Mouse (Mus musculus) forebrain, embryonic 13.5 days (tissue): ENCODE measurements around the gene Rnf222. TPM values are rescaled to one million over a fixed set of nuclear protein-coding genes. Genes with fewer than 3 reads are reported as not detected.
A peak's percentile ranks its signal among the peaks of the same experiment; 100 is the strongest.

Experiments used
- ATAC-seq: fragments of 200-750 bp; cut with Nextera tagmentation; 2 replicates; pipeline ENCODE4 v1.8.0; 2017
- H3K27ac ChIP-seq: fragments of 300-500 bp; sonication (generic); 2 replicates; pipeline ENCODE4 v1.5.1; 2015; ENCODE audit warnings: inconsistent platforms, mild to moderate bottlenecking, moderate library complexity
- H3K27me3 ChIP-seq: fragments of 300-500 bp; sonication (generic); 2 replicates; pipeline ENCODE4 v1.6.1; 2015; ENCODE audit warnings: mild to moderate bottlenecking, inconsistent platforms
- H3K36me3 ChIP-seq: fragments of 300-500 bp; sonication (generic); 2 replicates; pipeline ENCODE4 v1.6.1; 2015; ENCODE audit warnings: mild to moderate bottlenecking, inconsistent platforms; ENCODE audit not compliant: poor library complexity, severe bottlenecking
- H3K4me1 ChIP-seq: fragments of 300-500 bp; sonication (generic); 2 replicates; pipeline ENCODE4 v1.6.1; 2015; ENCODE audit warnings: inconsistent platforms
- H3K4me2 ChIP-seq: fragments of 300-500 bp; sonication (generic); 2 replicates; pipeline ENCODE4 v1.6.1; 2015; ENCODE audit warnings: inconsistent platforms, mild to moderate bottlenecking, moderate library complexity
- H3K4me3 ChIP-seq: fragments of 300-500 bp; sonication (generic); 2 replicates; pipeline ENCODE4 v1.5.1; 2015; ENCODE audit warnings: mild to moderate bottlenecking, inconsistent platforms
- H3K9ac ChIP-seq: fragments of 300-500 bp; sonication (generic); 2 replicates; pipeline ENCODE4 v1.6.1; 2015; ENCODE audit warnings: mild to moderate bottlenecking, inconsistent platforms
- H3K9me3 ChIP-seq: fragments of 300-500 bp; sonication (generic); replicated peaks from 2 replicates; pipeline ENCODE4 v1.6.1; 2016; ENCODE audit warnings: inconsistent platforms
- WGBS: fragments of 180-500 bp; shearing (Covaris S2); methylation state at CpG from one replicate; pipeline ENCODE4 v1.1.7; 2015; 5-methylcytosine and 5-hydroxymethylcytosine counted together
- polyA plus RNA-seq: library from polyadenylated mRNA; unstranded; fragments of >200 nt; fragmentation: Nextera tagmentation; extraction: Ambion mirVana; gene quantifications from 2 replicates; pipeline ENCODE4 v1.2.1, GENCODE M21; 2015

Gene Rnf222
- polyA plus RNA-seq: 0.08 TPM in 1 of 2 replicates, not detected in the other

- no peaks in the 10 kb centered on the region for H3K4me1 ChIP-seq
- H3K9me3 ChIP-seq: no peaks in the 10 kb centered on the region
- no peak within 1 kb of the TSS for H3K4me2 ChIP-seq
- H3K27me3 ChIP-seq: no peaks in the 10 kb centered on the region
- no peak within 1 kb of the TSS for H3K27ac ChIP-seq
- H3K36me3 ChIP-seq: no peaks in the 10 kb centered on the region
- H3K4me3 ChIP-seq: no peak within 1 kb of the TSS
- no peak for ATAC-seq
- H3K9ac ChIP-seq: no peak within 1 kb of the TSS
- 33% methylated on average over 6 of the region's 6 CpGs for WGBS
Observed at GRCm38 (mm10) chr11:68888253-68888652, at the start of gene Rnf222. Rnf222 (plus strand) TSS chr11:68888553.

GRCm38 (mm10) chr11:68839606-68840005 lies 48.7 kb upstream of the Rnf222 start:
- Histone ChIP-seq H3K4me3 (no peak overlapping the region), H3K4me2 (no peak overlapping the region), H3K36me3 (peaks cover 58% of the 10 kb centered on the region), H3K4me1 (no peaks in the 10 kb centered on the region), H3K27me3 (no peaks in the 10 kb centered on the region), H3K9ac (no peak overlapping the region), H3K27ac (no peak overlapping the region), H3K9me3 (no peaks in the 10 kb centered on the region)
- no peak for ATAC-seq
- WGBS: 56% methylated on average over 5 of the region's 5 CpGs

GRCm38 (mm10) chr11:68850862-68851261 lies 37.5 kb upstream of the Rnf222 start:
- H3K9ac ChIP-seq: 0 out of 2 replicates have a peak overlapping the region, but pooled peaks have one; percentile 34
- H3K4me2 ChIP-seq: peak overlapping the region; percentile 25; the same call in 1 of the 2 replicates

DNA sequence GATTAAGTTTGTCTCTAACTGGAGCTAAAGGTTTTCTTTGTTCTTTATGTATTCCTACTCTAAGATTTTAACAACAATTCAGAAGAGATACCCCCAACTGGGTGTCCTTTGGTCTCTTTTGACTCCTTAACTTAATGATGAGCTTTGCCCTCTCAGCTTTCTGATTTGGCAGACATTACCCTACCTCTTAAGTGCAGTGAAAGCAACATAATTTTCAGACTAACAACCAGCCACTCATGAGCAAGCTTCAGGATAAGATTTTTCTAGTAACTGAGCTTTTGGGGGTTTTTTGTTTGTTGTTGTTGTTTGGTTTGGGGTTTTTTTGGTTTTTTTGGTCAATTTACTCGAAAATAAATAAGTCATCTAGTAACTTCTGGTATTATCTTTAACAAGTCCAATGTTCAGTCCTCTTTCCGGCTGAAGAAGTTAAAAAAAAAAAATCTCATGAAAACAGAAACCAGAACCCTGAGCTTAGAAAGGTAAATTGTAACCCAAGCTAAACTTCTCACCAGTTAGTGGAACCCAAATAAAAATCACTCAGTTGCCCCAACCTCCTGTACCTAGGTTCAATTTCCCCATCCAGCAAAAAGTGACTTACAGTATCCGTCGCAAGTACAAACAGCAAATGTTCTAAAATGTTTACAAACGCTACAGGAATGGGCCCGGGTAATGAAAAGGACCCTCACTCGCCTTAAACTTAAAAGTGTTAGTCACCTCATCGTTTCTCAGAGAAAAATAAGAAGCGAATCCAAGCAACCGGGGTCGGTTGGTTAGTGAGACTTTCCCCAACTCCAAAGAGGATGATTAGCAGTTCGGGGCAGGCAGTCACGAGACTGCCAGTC lies 36.5 kb upstream of the Rnf222 start:
- Histone ChIP-seq H3K4me3 (peak overlapping the region; percentile 97), H3K9ac (peak overlapping the region; percentile 95), H3K4me2 (peak overlapping the region; percentile 81), H3K36me3 (no peaks in the 10 kb centered on the region), H3K4me1 (peaks cover 36% of the 10 kb centered on the region), H3K27me3 (0 out of 2 replicates have a peak, but pooled peaks cover 2% of the 10 kb centered on the region), H3K9me3 (no peaks in the 10 kb centered on the region), H3K27ac (peak overlapping the region; percentile 96)
- ATAC-seq: no peak
- 4% methylated on average over 13 of the region's 13 CpGs for WGBS

More at GRCm38 (mm10) chr11:68850862-68851261, 37.5 kb upstream of the Rnf222 start:
- Histone ChIP-seq H3K9me3 (no peaks in the 10 kb centered on the region), H3K36me3 (no peaks in the 10 kb centered on the region), H3K4me3 (no peak overlapping the region), H3K27me3 (no peaks in the 10 kb centered on the region), H3K27ac (no peak overlapping the region), H3K4me1 (peaks cover 36% of the 10 kb centered on the region)
- ATAC-seq: no peak
- 90% methylated on average over 7 of the region's 7 CpGs for WGBS

DNA sequence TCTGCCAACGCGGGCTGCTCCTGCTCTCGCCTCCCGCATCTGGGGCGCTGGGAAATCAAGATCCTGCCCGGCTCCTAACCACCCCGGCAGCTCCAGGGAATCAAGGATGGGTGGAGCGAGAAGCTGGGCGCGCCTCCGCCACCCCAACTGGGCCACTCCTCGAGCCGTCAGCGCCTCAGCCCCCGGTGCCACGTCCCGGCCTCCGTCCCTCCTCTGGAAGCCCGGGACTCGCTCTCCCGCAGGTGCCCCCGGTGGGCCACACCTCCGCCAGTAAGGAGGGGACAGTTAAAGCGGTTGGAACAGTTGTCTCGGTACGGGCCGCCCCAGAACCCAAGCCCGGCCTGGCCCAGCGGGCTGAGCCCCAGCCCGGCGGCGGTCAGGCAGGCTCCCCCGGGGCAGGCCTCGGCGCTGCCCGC lies 35.9 kb upstream of the Rnf222 start:
- Histone ChIP-seq H3K4me2 (peak overlapping the region; percentile 81), H3K4me3 (peak overlapping the region; percentile 97), H3K27me3 (0 out of 2 replicates have a peak, but pooled peaks cover 3% of the 10 kb centered on the region), H3K27ac (peak overlapping the region; percentile 96), H3K9ac (peak overlapping the region; percentile 95), H3K9me3 (no peaks in the 10 kb centered on the region), H3K4me1 (peaks cover 36% of the 10 kb centered on the region), H3K36me3 (no peaks in the 10 kb centered on the region)
- ATAC-seq: no peak
- under 1% methylated on average over 33 of the region's 36 CpGs for WGBS

DNA sequence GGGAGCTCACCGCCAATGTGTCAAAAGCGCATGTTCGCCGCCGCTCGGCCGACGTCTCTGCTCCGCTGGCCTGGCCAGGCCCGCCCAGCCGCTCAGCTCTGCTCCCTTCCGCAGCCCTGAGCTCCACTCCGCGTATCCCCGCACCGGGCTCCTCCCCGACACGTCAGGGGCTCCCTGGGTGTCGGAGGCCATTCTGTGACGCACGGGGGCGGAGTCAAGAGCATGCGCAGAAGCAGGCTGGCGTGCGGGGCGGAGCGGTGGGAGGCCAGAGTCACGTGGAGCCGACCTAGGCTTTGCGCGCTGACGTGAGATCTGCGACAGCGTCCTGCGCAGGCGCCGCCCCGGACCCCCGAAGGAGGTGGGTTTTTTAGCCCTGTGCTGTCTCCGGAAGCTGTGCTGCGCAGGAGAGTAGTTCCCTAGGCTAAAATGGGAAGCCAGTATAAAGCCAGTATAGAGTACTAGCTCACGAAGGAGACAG lies 35.4 kb upstream of the Rnf222 start:
- Histone ChIP-seq H3K4me2 (peak overlapping the region; percentile 81), H3K9me3 (no peaks in the 10 kb centered on the region), H3K36me3 (no peaks in the 10 kb centered on the region), H3K9ac (peak overlapping the region; percentile 95), H3K27ac (peak overlapping the region; percentile 96), H3K27me3 (0 out of 2 replicates have a peak, but pooled peaks cover 3% of the 10 kb centered on the region), H3K4me1 (peaks cover 36% of the 10 kb centered on the region), H3K4me3 (peak overlapping the region; percentile 97)
- WGBS: under 1% methylated on average over 42 of the region's 42 CpGs
- peak; percentile 99 for ATAC-seq

DNA sequence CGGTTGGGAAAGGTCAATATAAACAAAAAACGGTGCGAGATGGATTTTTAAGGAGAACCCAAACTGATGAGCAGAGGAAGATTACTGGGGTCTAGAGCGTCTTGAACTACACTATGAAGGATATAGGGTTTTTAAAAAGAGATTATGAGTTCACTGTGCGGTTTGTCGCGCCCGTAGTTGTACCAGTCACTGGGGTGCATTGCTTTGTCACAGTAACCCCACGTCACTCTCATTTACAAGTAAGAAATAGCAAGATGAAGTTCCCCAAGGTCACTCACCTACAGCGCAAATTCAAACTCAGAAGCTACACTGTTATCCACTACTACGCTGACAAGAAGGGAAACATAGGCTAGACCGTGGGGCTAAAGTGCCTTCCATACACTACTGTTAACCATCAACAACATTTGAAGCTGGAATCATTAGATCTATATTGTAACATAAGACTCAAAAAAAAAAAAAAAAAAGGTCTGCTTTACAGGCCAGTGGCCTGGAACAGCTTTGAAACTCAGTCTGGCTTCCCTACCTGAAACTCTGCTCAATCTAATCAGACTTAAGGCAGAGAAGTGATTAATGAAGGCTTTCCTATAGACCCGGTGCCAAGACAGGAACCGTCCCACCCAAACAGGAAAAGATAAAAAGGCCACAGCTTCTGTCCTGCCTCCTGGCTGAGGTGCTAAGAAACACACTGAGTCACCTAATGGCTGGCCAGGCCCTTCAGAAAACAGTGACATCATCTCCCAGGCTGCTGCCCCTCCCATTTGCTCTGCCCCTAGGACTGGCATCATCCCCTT lies 34.5 kb upstream of the Rnf222 start:
- 51% methylated on average over 14 of the region's 14 CpGs for WGBS
- Histone ChIP-seq H3K4me2 (peak overlapping the region; percentile 81), H3K9ac (peak overlapping the region; percentile 60), H3K36me3 (no peaks in the 10 kb centered on the region), H3K27ac (peak overlapping the region; percentile 32), H3K9me3 (no peaks in the 10 kb centered on the region), H3K27me3 (0 out of 2 replicates have a peak, but pooled peaks cover 3% of the 10 kb centered on the region), H3K4me3 (peak overlapping the region; percentile 97), H3K4me1 (peaks cover 36% of the 10 kb centered on the region)
- ATAC-seq: no peak

- H3K4me3 ChIP-seq: no peak overlapping the region
- H3K9me3 ChIP-seq: no peaks in the 10 kb centered on the region
- H3K4me1 ChIP-seq: peaks cover 34% of the 10 kb centered on the region
- 0 out of 2 replicates have a peak, but pooled peaks cover 3% of the 10 kb centered on the region for H3K27me3 ChIP-seq
- no peak overlapping the region for H3K9ac ChIP-seq
- ATAC-seq: no peak
- H3K4me2 ChIP-seq: no peak overlapping the region
- H3K27ac ChIP-seq: no peak overlapping the region
- 90% methylated on average over 3 of the region's 3 CpGs for WGBS
- no peaks in the 10 kb centered on the region for H3K36me3 ChIP-seq
Observed at GRCm38 (mm10) chr11:68854621-68855020, 33.7 kb upstream of the Rnf222 start.

- Histone ChIP-seq H3K9ac (no peak overlapping the region), H3K4me3 (no peak overlapping the region), H3K36me3 (no peaks in the 10 kb centered on the region), H3K27me3 (0 out of 2 replicates have a peak, but pooled peaks cover 3% of the 10 kb centered on the region), H3K9me3 (no peaks in the 10 kb centered on the region), H3K27ac (no peak overlapping the region), H3K4me1 (peaks cover 9% of the 10 kb centered on the region), H3K4me2 (no peak overlapping the region)
- ATAC-seq: no peak
- WGBS: 85% methylated on average over 3 of the region's 3 CpGs
Observed at GRCm38 (mm10) chr11:68857329-68857728, 31.0 kb upstream of the Rnf222 start.

GRCm38 (mm10) chr11:68859943-68860593 lies 28.3 kb upstream of the Rnf222 start:
- Histone ChIP-seq H3K27me3 (0 out of 2 replicates have a peak, but pooled peaks cover 3% of the 10 kb centered on the region), H3K4me3 (no peak overlapping the region), H3K9ac (no peak overlapping the region), H3K4me1 (no peaks in the 10 kb centered on the region), H3K27ac (no peak overlapping the region), H3K4me2 (no peak overlapping the region), H3K9me3 (no peaks in the 10 kb centered on the region), H3K36me3 (no peaks in the 10 kb centered on the region)
- WGBS: 85% methylated on average over 8 of the region's 8 CpGs
- no peak for ATAC-seq

- H3K9ac ChIP-seq: no peak overlapping the region
- no peak overlapping the region for H3K4me3 ChIP-seq
- H3K9me3 ChIP-seq: no peaks in the 10 kb centered on the region
- no peak for ATAC-seq
- no peaks in the 10 kb centered on the region for H3K27me3 ChIP-seq
- no peaks in the 10 kb centered on the region for H3K4me1 ChIP-seq
- H3K36me3 ChIP-seq: no peaks in the 10 kb centered on the region
- H3K4me2 ChIP-seq: no peak overlapping the region
- no peak overlapping the region for H3K27ac ChIP-seq
- 78% methylated on average over 2 of the region's 2 CpGs for WGBS
Observed at GRCm38 (mm10) chr11:68862260-68862659, 26.1 kb upstream of the Rnf222 start.
